Mouse (Mus musculus) megakaryocyte-erythroid progenitor cell, adult 5 weeks (primary cell): ENCODE measurements around the gene Cer1. TPM values are rescaled to one million over a fixed set of nuclear protein-coding genes. Genes with fewer than 3 reads are reported as not detected.

Source experiments
- polyA plus RNA-seq: library from polyadenylated mRNA; stranded (reverse); fragments of >175 nt; gene quantifications from 2 replicates; pipeline ENCODE4 v1.2.3, GENCODE M21; 2012

Gene Cer1
- not detected in 2 replicates for polyA plus RNA-seq

GRCm38 (mm10) chr4:82884636-82885534, at the start of gene Cer1:
Gene Cer1, minus strand, starts transcription at chr4:82885148.

GRCm38 (mm10) chr4:82859131-82860125, 25.5 kb downstream of the Cer1 start, which contains the start of gene Zdhhc21:
Gene Zdhhc21, minus strand, starts transcription at chr4:82859958.

Other genes with a start within 250 kb of the Cer1 start
- 0.01 TPM in 1 of 2 replicates, not detected in the other for gene Nfib, start 179.4 kb downstream of the Cer1 start, polyA plus RNA-seq
- 1.5 and 2.4 TPM in 2 replicates for gene Zdhhc21, start 25.2 kb downstream of the Cer1 start, polyA plus RNA-seq
- 0.03 TPM in 1 of 2 replicates, not detected in the other for gene Frem1, start 167.2 kb upstream of the Cer1 start, polyA plus RNA-seq